ENCODE assay signal across 33 mouse cellular contexts in genomic region chr1:127166521-127166920, GRCm38 (mm10).
"Had no signal": no experiment of that assay in that cellular context is flagged by ENCODE, and none has a peak within 500 bp of the region (broad histone marks: within the 10 kb centered on the region; RNA-seq: fewer than 3 reads in every experiment).

No protein-coding gene starts in this region.

- H3K4me1 ChIP-seq: heart, embryonic 10.5 days; heart, embryonic 15.5 days; intestine, embryonic 15.5 days; kidney, embryonic 15.5 days had no signal

- H3K27ac ChIP-seq: heart, adult 2 months; heart, embryonic 10.5 days; heart, embryonic 13.5 days; heart, embryonic 15.5 days; hindbrain, embryonic 10.5 days; hindbrain, embryonic 12.5 days; hindbrain, embryonic 13.5 days; hindbrain, embryonic 14.5 days; hindbrain, embryonic 15.5 days; hindbrain, postnatal 0 days; intestine, embryonic 15.5 days; kidney, embryonic 15.5 days; kidney, postnatal 0 days; layer of hippocampus, adult 2 months; left cerebral cortex, adult 2 months had no signal

- H3K4me3 ChIP-seq: heart, adult 2 months; heart, embryonic 10.5 days; heart, embryonic 12.5 days; heart, embryonic 13.5 days; heart, embryonic 15.5 days; hindbrain, embryonic 10.5 days; hindbrain, embryonic 12.5 days; hindbrain, embryonic 13.5 days; hindbrain, embryonic 15.5 days; intestine, embryonic 15.5 days; kidney, embryonic 15.5 days; layer of hippocampus, adult 2 months; left cerebral cortex, adult 2 months had no signal

- DNase-seq: heart, adult 2 months; heart, postnatal 10 days; heart, postnatal 14 days; heart, postnatal 36 days; heart, postnatal 4 days; kidney, adult 11 months; kidney, adult 18-20 months; kidney, postnatal 10 days; kidney, postnatal 14 days; kidney, postnatal 25 days; kidney, postnatal 4 days; layer of hippocampus, adult 9-11 months; layer of hippocampus, postnatal 36 days had no signal

- H3K9ac ChIP-seq: heart, embryonic 12.5 days; heart, embryonic 13.5 days; heart, embryonic 15.5 days; hindbrain, embryonic 12.5 days; hindbrain, embryonic 13.5 days; hindbrain, embryonic 14.5 days; hindbrain, embryonic 15.5 days; intestine, embryonic 15.5 days; kidney, embryonic 15.5 days had no signal

- ATAC-seq: hindbrain, embryonic 16.5 days; hindbrain, postnatal 0 days; inflammation-experienced regulatory T-cells, adult 6 months; intestine, embryonic 15.5 days; intestine, embryonic 16.5 days; intestine, postnatal 0 days had no signal

- H3K27me3 ChIP-seq: heart, embryonic 12.5 days; heart, embryonic 13.5 days; heart, embryonic 15.5 days; hindbrain, embryonic 12.5 days; hindbrain, embryonic 13.5 days; hindbrain, embryonic 15.5 days; intestine, embryonic 15.5 days; kidney, embryonic 15.5 days had no signal

- H3K4me2 ChIP-seq: heart, embryonic 11.5 days; heart, embryonic 12.5 days; heart, embryonic 13.5 days; heart, embryonic 15.5 days; hindbrain, embryonic 12.5 days; hindbrain, embryonic 13.5 days; hindbrain, embryonic 14.5 days; hindbrain, embryonic 15.5 days; intestine, embryonic 15.5 days; kidney, embryonic 15.5 days had no signal

- H3K36me3 ChIP-seq: heart, embryonic 10.5 days; heart, embryonic 12.5 days; heart, embryonic 13.5 days; heart, embryonic 15.5 days; hindbrain, embryonic 10.5 days; hindbrain, embryonic 12.5 days; hindbrain, embryonic 13.5 days; hindbrain, embryonic 15.5 days; intestine, embryonic 15.5 days; kidney, embryonic 15.5 days had no signal

- H3K9me3 ChIP-seq: heart, embryonic 10.5 days; heart, embryonic 12.5 days; heart, embryonic 13.5 days; heart, embryonic 15.5 days; hindbrain, embryonic 10.5 days; hindbrain, embryonic 12.5 days; hindbrain, embryonic 13.5 days; hindbrain, embryonic 15.5 days; intestine, embryonic 15.5 days; kidney, embryonic 15.5 days had no signal
